Mouse (Mus musculus): ENCODE measurements around the gene Nyap1. TPM values are rescaled to one million over a fixed set of nuclear protein-coding genes. Genes with fewer than 3 reads are reported as not detected.
A peak's percentile ranks its signal among the peaks of the same experiment; 100 is the strongest.

The Nyap1 gene
- polyA plus RNA-seq, 1 experiment, result 5.7 TPM

- no peaks in the 10 kb centered on the region for H3K4me1 ChIP-seq (ENCODE audit: control insufficient read depth, insufficient read depth, low read length)
- H3K4me3 ChIP-seq (ENCODE audit: insufficient read depth, low read length), result peak overlapping the region; percentile 85
- peak overlapping the region; percentile 90 for H3K27ac ChIP-seq (ENCODE audit: insufficient read depth, low read length)
- no peak for TF ChIP-seq POLR2A (IDR thresholded peaks at IDR 0.05; ENCODE audit: low read depth, low read length)
- TF ChIP-seq CTCF (IDR thresholded peaks at IDR 0.05; ENCODE audit: borderline replicate concordance, insufficient read depth, low read length), result no peak
Measured at GRCm38 (mm10) chr5:137746851-137747325, 5.5 kb upstream of the Nyap1 start.

- peak overlapping the region; percentile 85 for H3K4me3 ChIP-seq (ENCODE audit: insufficient read depth, low read length)
- H3K27ac ChIP-seq (ENCODE audit: insufficient read depth, low read length), result peak overlapping the region; percentile 90
- no peaks in the 10 kb centered on the region for H3K4me1 ChIP-seq (ENCODE audit: control insufficient read depth, insufficient read depth, low read length)
- peak; percentile 35; the same call in 1 of the 2 replicates for TF ChIP-seq POLR2A (IDR thresholded peaks at IDR 0.05; ENCODE audit: low read depth, low read length)
- TF ChIP-seq CTCF (IDR thresholded peaks at IDR 0.05; ENCODE audit: borderline replicate concordance, insufficient read depth, low read length), result no peak
Measured at GRCm38 (mm10) chr5:137746282-137746850, 5.0 kb upstream of the Nyap1 start.

- peak within 1 kb of the TSS; percentile 85 for H3K4me3 ChIP-seq (ENCODE audit: insufficient read depth, low read length)
- H3K4me1 ChIP-seq (ENCODE audit: control insufficient read depth, insufficient read depth, low read length), result no peaks in the 10 kb centered on the region
- TF ChIP-seq POLR2A (IDR thresholded peaks at IDR 0.05; ENCODE audit: low read depth, low read length) (peak; percentile 95), CTCF (IDR thresholded peaks at IDR 0.05; ENCODE audit: borderline replicate concordance, insufficient read depth, low read length) (no peak)
- H3K27ac ChIP-seq (ENCODE audit: insufficient read depth, low read length), result peak within 1 kb of the TSS; percentile 90
Measured at GRCm38 (mm10) chr5:137745214-137746171, 4.1 kb upstream of the Nyap1 start, which contains the start of gene Tsc22d4. TSS of gene Tsc22d4 (plus strand) at chr5:137745730.

GRCm38 (mm10) chr5:137744197-137744596 is 2.8 kb upstream of the Nyap1 start:
- H3K4me3 ChIP-seq (ENCODE audit: insufficient read depth, low read length), result no peak overlapping the region
- H3K4me1 ChIP-seq (ENCODE audit: control insufficient read depth, insufficient read depth, low read length), result 0 out of 2 replicates have a peak, but pooled peaks cover 8% of the 10 kb centered on the region
- H3K27ac ChIP-seq (ENCODE audit: insufficient read depth, low read length), result no peak overlapping the region
- TF ChIP-seq CTCF (IDR thresholded peaks at IDR 0.05; ENCODE audit: borderline replicate concordance, insufficient read depth, low read length) (no peak), POLR2A (IDR thresholded peaks at IDR 0.05; ENCODE audit: low read depth, low read length) (no peak)

GRCm38 (mm10) chr5:137742836-137743235 is 1.4 kb upstream of the Nyap1 start:
- Histone ChIP-seq H3K4me1 (ENCODE audit: control insufficient read depth, insufficient read depth, low read length) (peaks cover 11% of the 10 kb centered on the region), H3K27ac (ENCODE audit: insufficient read depth, low read length) (no peak overlapping the region), H3K4me3 (ENCODE audit: insufficient read depth, low read length) (no peak overlapping the region)
- TF ChIP-seq POLR2A (IDR thresholded peaks at IDR 0.05; ENCODE audit: low read depth, low read length) (no peak), CTCF (IDR thresholded peaks at IDR 0.05; ENCODE audit: borderline replicate concordance, insufficient read depth, low read length) (no peak)

- no peak overlapping the region for H3K4me3 ChIP-seq (ENCODE audit: insufficient read depth, low read length)
- H3K27ac ChIP-seq (ENCODE audit: insufficient read depth, low read length), result no peak overlapping the region
- no peak for TF ChIP-seq POLR2A (IDR thresholded peaks at IDR 0.05; ENCODE audit: low read depth, low read length)
- TF ChIP-seq CTCF (IDR thresholded peaks at IDR 0.05; ENCODE audit: borderline replicate concordance, insufficient read depth, low read length), result no peak
- peaks cover 11% of the 10 kb centered on the region for H3K4me1 ChIP-seq (ENCODE audit: control insufficient read depth, insufficient read depth, low read length)
Measured at GRCm38 (mm10) chr5:137742048-137742447, 641 bp upstream of the Nyap1 start.

- H3K4me3 ChIP-seq (ENCODE audit: insufficient read depth, low read length), result peak overlapping the region; percentile 84
- no peak overlapping the region for H3K27ac ChIP-seq (ENCODE audit: insufficient read depth, low read length)
- TF ChIP-seq POLR2A (IDR thresholded peaks at IDR 0.05; ENCODE audit: low read depth, low read length), result no peak
- TF ChIP-seq CTCF (IDR thresholded peaks at IDR 0.05; ENCODE audit: borderline replicate concordance, insufficient read depth, low read length), result no peak
- H3K4me1 ChIP-seq (ENCODE audit: control insufficient read depth, insufficient read depth, low read length), result peaks cover 11% of the 10 kb centered on the region
Measured at GRCm38 (mm10) chr5:137740506-137740905, 901 bp downstream of the Nyap1 start.

- TF ChIP-seq CTCF (IDR thresholded peaks at IDR 0.05; ENCODE audit: borderline replicate concordance, insufficient read depth, low read length) (no peak), POLR2A (IDR thresholded peaks at IDR 0.05; ENCODE audit: low read depth, low read length) (no peak)
- no peak overlapping the region for H3K27ac ChIP-seq (ENCODE audit: insufficient read depth, low read length)
- H3K4me3 ChIP-seq (ENCODE audit: insufficient read depth, low read length), result no peak overlapping the region
- H3K4me1 ChIP-seq (ENCODE audit: control insufficient read depth, insufficient read depth, low read length), result peaks cover 11% of the 10 kb centered on the region
Measured at GRCm38 (mm10) chr5:137739471-137739870, 1.9 kb downstream of the Nyap1 start.

- TF ChIP-seq POLR2A (IDR thresholded peaks at IDR 0.05; ENCODE audit: low read depth, low read length) (no peak), CTCF (IDR thresholded peaks at IDR 0.05; ENCODE audit: borderline replicate concordance, insufficient read depth, low read length) (no peak)
- Histone ChIP-seq H3K27ac (ENCODE audit: insufficient read depth, low read length) (no peak overlapping the region; the same call in 1 of the 2 replicates), H3K4me3 (ENCODE audit: insufficient read depth, low read length) (no peak overlapping the region), H3K4me1 (ENCODE audit: control insufficient read depth, insufficient read depth, low read length) (peaks cover 11% of the 10 kb centered on the region)
Measured at GRCm38 (mm10) chr5:137738516-137738915, 2.9 kb downstream of the Nyap1 start.
